Mouse (Mus musculus): ENCODE data around the gene Cul4a.
"Not testable (repeated sequence)": the region's sequence is repeated elsewhere in the genome, so short reads cannot be mapped to it uniquely, and the experiment has no call there.

The Cul4a gene

GRCm38 (mm10) chr8:13105087-13105881 lies at the start of gene Cul4a, which contains the start of gene Pcid2:
Cul4a (plus strand) TSS chr8:13105621.
Pcid2 (minus strand) TSS chr8:13105459.
- peak; percentile 98 for DNase-seq

- no peak for DNase-seq
Measured at GRCm38 (mm10) chr8:13057351-13057750, 48.1 kb upstream of the Cul4a start.

- DNase-seq: no peak
Measured at GRCm38 (mm10) chr8:13060441-13061150, 44.8 kb upstream of the Cul4a start, which contains the start of gene Proz. Proz (plus strand) TSS chr8:13060914.

- peak; percentile 13 for DNase-seq
Measured at GRCm38 (mm10) chr8:13063112-13063511, 42.3 kb upstream of the Cul4a start.

- DNase-seq: no peak
Measured at GRCm38 (mm10) chr8:13073255-13073654, 32.2 kb upstream of the Cul4a start.

- DNase-seq: peak; percentile 37
Measured at GRCm38 (mm10) chr8:13075044-13075443, 30.4 kb upstream of the Cul4a start.

- DNase-seq: not testable (repeated sequence)
Measured at GRCm38 (mm10) chr8:13075579-13075978, 29.8 kb upstream of the Cul4a start.

- no peak for DNase-seq
Measured at GRCm38 (mm10) chr8:13077542-13077941, 27.9 kb upstream of the Cul4a start.

GRCm38 (mm10) chr8:13104691-13105086 lies 732 bp upstream of the Cul4a start:
- DNase-seq: peak; percentile 94

- DNase-seq: no peak
Measured at GRCm38 (mm10) chr8:13105908-13106551, 609 bp downstream of the Cul4a start.

- no peak for DNase-seq
Measured at GRCm38 (mm10) chr8:13107990-13108638, 2.7 kb downstream of the Cul4a start.

GRCm38 (mm10) chr8:13108967-13109366 lies 3.5 kb downstream of the Cul4a start:
- DNase-seq: no peak

GRCm38 (mm10) chr8:13109416-13109960 lies 4.1 kb downstream of the Cul4a start:
- DNase-seq: no peak

GRCm38 (mm10) chr8:13111917-13112316 lies 6.5 kb downstream of the Cul4a start:
- no peak for DNase-seq

GRCm38 (mm10) chr8:13113232-13113631 lies 7.8 kb downstream of the Cul4a start:
- DNase-seq: no peak

GRCm38 (mm10) chr8:13117096-13117495 lies 11.7 kb downstream of the Cul4a start:
- DNase-seq: no peak

- DNase-seq: no peak
Measured at GRCm38 (mm10) chr8:13118516-13118915, 13.1 kb downstream of the Cul4a start.

GRCm38 (mm10) chr8:13120882-13121665 lies 15.7 kb downstream of the Cul4a start:
- no peak for DNase-seq

GRCm38 (mm10) chr8:13122887-13123421 lies 17.5 kb downstream of the Cul4a start:
- DNase-seq: no peak

GRCm38 (mm10) chr8:13124897-13125296 lies 19.5 kb downstream of the Cul4a start:
- no peak for DNase-seq

GRCm38 (mm10) chr8:13132220-13132619 lies 26.8 kb downstream of the Cul4a start:
- peak; percentile 72 for DNase-seq
